Mouse (Mus musculus): Measurements from ENCODE around the gene Grb14.
A peak's percentile ranks its signal among the peaks of the same experiment; 100 is the strongest.

The Grb14 gene

DNA sequence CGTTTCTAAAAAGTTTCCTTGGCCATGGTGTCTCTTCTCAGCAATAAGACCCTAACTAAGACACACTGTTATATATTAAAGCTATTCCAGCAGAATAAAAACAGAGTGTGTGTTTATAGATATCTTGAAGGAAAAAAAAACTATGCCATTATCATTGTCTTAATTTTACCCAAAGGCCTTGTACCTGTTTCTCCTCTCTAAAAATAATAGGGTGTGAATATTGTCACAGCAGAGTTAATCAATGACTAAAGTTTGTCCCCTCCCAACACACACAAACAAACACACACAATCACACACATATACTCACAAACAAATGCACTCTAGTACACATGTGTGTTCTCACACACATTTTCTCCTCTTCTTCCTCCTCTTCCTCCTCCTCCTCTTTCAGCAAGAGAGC, at the start of gene Grb14:
Gene Grb14 (minus strand): TSS at position 101 of the 400 bp plus-strand sequence.
- DNase-seq, result no peak

DNA sequence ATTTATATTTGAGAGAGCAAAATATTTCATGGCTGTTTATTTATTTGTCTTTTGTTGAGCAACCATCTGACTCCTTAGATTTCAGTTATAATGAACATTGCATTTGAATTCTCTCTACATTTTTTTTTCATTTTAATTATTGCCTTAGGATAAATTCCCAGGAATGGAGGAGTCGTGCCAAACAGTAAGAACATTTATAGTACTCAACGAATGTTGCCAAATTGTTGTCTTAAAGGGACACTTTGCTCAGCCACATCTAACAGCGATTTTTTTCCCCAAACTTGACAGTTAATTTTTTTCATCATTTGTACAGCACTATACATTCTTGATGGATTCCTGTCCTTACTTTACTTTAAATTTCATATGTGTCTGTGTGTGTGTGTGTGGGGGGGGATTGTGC, 47.4 kb upstream of the Grb14 start:
- DNase-seq, result no peak

DNA sequence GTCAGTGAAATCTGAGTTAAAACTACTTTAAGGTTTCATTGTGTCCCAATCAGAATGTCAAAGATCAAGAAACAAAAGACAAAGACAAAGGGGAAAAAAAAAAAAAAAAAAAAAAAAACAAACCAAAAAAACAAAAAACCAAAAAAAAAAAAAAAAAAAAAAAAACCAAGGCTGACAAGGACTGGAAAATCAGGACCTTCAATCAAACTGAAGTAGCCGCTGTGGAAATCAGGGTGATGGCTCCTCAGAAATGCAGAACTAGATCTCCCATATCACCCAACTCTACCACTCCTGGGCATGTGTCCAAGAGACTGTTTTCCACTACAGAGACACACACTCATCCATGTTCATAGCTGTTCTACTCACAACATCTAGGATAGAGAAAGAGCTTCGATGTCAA, 29.0 kb upstream of the Grb14 start:
- DNase-seq, result no peak

DNA sequence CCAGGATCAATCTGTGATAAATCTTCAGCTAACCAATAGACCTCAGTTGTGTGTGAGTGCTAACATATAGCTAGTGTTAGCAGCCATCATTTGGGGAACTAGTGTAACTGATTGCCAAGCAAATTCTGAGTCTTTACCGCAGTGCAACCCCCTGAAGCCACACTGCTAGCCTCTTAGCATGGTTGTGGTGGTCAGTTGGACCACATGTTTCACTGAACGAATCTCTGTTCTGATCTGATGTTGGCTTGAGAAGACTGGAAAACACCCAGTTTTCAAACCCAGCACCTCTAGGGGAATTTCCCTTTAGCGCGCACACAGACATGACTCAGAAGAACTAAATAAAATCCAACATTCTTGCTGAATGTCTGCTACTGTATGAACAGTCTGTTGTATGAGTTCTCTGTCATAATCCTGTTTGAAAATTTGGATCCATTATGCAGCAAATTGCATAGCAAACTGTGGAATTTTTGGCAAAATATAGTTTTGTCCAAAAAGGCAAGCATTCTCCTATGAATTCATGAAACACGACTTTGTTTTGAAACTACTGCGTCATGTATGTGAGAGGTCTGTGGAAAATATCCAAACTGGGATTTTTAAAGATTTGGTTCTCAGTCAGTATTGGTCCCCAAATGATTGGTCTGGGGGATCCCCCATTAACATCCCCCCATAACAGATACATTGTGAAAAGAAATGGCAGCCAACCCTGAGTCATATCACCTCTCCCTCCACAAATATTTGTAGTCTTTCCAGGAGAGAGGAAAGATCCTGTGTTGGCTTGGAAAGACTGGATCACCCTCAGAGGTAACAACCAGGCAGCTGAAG, 27.6 kb upstream of the Grb14 start:
- no peak for DNase-seq

DNA sequence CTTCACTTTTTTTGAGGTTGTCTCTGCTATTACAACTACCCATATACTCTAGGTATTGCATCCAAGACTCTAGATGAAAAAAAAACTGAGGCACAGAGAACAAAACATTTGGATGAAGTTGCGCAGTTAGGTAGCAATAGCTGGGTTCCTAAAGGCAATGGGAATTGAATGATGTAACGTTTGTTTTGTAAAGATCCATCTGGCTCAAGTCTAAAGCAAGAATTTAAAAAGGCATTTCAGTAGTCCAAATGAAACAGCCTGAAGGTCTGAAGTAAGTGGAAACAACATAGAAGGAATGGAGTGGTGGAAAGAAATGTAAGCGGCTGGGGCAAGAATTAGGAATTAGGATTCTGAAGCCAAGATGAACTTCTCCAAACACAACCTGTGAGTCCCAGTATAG, 26.0 kb upstream of the Grb14 start:
- DNase-seq, result no peak

DNA sequence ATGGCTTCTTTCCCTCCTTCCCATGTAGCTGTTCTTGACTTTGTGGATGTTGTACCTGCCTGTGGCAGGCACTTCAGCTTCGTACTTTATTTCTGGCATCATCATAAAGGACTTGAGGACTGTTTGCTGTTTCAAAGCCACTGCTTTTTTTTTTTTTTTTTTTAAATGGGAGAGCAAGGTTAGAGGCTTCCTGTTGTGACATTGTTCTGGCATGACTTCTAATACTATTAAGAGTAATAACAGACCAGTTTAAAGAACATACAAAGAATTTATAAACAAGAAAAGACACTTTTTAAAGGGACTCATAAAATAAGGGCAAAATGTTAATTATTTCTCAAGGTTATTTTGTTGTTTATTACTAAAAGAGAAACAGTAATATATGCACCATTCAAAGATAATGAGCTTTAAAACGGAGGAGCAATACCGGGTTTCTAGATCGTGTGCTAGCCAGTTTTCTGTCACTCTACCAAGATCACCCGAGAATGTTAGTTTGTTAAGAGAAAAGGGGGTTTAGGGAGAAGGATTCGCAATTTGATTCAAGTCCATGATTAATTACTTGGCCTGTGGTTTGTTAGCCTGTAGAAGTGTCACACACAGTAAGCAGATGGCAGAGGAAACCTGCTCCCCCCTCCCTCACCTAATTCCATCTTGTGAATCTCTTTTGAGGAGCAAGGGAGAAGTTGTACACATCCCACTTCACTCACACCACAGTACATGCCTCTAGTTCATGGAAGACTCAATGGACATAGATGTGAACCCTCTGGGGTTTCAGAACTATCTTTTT, 23.6 kb upstream of the Grb14 start:
- no peak for DNase-seq

DNA sequence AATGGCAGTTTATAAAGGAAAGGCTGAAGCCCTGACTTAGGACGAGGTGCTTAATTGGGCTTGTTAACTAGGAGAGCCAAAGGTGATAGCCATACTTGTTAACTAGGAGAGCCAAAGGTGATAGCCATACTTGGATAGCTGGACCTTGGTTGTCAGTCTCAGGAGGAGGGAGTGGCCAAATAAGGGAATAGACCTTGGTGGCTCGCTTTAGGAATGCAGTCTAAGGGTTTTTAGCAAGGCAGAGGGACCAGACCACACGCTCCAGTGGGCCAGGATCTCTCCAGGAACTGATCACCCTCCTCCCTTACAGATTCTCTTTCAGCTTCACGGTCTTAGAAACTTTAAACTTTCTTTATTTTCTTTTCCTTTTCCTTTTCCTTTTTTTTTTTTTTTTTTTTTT, 13.4 kb upstream of the Grb14 start:
- DNase-seq, result no peak

DNA sequence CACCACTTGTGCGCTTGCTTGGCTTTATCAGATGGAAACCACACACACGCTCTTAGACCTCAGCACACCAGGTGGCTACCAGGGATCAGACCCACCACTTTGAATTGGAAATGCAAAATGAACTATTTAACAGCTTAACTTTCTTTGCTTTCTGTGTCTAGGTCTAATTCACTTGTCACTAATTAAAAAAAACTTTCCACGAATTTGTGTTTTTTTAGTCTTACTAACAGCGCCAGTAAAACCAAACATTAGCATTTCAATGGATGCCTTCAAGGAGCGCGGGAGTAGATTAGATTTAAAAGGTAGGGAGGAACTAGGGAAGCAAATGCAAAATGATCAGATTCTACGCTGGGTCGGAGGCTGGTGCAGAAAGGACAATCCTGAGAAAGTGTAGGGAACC, 12.8 kb upstream of the Grb14 start:
- no peak for DNase-seq

DNA sequence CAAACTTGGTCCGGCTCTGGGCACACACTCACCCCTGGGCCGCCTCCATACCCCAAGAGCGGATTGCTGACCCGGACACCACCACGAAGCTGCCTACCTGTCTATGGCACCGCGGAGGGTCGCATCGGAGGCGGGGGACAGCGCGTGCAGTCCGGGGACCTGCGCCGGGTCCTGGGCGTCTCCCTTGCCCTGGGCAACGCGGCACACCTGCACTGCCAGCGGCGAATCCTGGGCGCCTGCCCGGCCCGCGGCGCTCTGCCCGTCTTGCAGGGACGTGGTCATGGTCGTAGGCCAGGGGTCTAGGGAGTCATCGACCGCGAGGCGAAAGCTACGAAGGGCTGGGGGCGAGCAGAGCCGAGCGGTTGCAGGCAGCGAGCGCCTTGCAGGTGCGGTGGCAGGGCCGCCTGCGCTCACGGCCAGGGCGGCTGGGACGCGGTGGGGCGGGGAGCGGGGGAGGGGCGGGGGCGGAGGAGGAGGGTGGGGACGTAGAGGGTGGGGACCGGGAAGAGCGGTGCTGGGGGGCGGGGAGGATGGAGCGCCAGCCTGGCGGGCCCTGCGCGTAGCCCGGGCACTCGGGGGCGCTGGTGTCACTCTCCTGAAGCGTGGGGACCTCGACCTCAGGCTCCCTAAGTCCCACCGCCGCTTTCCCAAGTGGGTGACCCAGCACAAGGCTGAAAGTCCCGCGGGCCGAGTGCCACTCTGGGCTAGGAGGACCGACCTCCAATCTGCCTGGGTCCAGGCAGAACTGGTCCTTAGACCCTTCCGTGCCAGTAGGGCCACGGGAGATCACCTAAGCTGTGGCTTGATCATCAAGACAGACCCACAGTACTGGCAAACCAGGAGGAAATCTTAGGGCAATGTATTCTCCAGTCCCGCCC, 2.2 kb downstream of the Grb14 start:
- peak; percentile 74 to 84 for DNase-seq

DNA sequence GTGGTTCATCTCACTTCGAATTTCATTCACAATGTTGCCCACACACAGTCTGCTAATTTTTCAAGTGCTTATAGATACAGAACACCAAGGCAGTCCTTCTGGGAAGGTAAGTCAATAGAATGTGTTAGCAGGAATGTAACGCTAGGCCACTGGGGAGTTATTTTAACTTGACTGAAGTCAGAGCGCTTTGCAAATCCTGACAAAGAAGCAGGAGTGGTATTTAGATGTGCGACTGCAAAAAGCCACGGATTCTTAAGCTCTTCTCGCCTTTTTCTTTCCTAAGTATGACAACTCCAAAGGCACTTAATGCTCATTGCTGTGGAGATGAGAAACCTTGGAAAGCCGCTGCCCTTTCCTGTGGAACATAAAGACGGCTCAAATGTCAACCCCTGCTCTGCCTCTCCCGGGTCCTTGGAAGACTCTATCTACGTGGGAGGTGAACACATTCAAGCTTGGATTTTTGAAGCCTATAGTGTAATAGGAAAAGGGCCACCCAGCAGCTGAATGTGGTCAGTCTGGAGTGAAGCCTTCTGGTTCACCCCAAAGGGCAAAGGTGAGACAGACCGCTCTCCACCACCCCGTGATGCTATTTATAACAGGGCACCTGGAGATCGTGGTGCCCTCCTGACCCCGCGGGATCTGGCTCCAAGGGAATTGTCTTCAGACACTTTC, 3.0 kb downstream of the Grb14 start:
- DNase-seq, result peak; percentile 24 to 41

DNA sequence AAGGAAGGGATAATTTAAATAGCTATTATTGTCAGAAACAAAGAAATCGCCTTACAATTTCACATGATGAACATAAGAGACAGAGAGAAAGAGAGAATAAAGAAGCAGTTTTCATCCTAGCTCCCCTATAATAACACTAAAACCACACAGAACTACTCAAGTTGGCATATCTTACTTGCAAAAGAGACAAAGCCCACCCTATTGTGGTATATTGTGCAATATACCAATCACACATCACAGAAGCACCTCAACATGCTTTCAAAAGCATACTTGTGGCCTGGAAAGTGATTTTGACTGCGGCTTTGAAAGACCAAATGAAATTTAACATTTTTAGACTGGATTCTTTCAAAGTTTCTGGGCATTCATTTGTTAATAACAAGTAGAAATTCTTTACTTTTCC, 7.4 kb downstream of the Grb14 start:
- DNase-seq, result no peak

DNA sequence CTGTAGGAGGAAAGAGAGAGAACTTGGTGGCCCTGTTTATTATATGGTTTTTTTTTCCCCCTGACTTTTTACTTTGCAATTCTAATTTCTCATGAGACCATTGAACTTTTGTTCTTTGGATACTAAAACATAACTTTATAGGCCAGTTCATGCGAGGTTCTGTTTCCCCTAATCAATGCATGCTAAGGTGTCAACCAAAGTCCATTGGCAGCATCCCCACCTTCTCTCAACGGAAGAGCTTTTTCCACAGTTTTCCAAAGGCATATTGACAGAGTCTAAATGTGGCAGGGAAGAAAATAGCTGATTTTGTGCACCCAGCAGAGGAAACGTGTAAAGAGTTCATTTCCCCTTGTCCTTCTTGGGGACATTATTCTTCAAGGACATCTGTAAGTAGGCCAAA, 10.2 kb downstream of the Grb14 start:
- DNase-seq, result no peak

DNA sequence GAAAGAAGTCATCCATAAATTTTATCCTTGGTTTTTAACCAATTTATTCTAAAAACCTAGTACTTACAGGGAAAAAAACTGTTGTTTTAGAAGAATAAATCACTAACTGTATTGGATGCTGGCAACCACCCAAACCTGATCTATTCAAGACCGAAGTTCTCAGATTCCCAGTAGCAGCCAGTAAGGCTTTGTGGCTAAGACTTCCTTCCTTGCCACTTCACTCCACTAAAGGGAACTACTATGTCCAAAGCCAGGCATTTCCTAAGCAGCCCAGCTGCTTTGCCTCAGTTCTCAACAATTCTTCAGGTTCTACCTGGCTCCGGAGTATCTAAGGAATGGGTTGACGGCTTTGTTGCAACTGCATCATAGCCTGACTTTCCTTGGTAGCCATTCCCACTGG, 14.7 kb downstream of the Grb14 start:
- DNase-seq, result no peak

DNA sequence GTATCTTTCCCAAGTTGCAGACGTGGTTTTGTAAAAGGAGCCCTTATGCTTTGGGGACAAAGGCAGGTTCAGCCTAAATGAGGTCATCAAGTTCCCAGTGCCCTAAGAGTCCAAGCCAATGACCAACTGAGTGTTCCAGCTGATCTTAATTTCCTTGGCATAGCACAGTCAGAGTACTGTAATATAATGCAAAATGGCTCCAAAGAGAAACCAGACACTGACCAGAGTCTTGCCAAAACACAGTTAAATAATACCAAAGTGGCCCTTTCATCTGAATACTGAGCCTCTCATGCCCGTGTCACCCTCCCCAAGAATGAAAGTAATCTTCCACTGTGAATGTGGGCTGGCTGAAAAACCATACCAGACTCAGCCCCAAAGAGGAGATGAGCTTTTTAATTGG, 17.4 kb downstream of the Grb14 start:
- no peak for DNase-seq

DNA sequence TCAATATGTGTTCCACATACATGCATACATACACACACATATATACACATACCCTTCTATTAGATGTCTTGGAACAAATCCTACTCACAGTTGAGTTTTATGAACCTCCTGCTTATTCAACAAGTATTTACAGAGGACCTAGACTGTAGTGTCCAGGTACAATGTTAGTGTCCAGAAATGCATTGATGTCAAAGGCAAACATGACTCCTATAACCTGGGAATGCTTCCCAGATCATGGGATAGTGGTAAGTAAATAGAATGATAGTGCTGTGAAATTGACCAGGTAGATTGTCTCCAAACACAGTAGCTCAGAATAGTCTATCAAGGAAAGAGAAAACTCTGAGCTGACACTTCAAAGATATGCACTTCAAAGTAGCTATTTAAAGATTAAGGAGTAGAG, 19.7 kb downstream of the Grb14 start:
- DNase-seq, result no peak

DNA sequence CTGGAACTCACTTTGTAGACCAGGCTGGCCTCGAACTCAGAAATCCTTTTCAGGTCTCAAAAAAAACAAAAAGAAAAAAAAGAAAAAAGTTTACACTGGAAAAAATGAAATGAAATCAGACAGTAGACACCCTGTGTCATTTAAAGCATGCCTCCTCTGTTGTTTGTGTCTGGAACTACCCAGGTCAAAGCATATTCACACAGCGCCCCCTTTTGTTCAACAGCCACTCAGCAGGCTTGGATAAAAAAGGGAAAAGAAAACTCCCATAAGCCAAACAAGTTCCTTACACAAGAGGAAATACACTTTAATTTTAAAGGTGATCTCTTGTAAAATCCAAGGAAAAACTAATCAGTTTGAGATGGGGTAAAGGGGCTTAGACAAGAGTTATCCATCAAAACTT, 21.4 kb downstream of the Grb14 start:
- DNase-seq, result peak; percentile 41 to 67

DNA sequence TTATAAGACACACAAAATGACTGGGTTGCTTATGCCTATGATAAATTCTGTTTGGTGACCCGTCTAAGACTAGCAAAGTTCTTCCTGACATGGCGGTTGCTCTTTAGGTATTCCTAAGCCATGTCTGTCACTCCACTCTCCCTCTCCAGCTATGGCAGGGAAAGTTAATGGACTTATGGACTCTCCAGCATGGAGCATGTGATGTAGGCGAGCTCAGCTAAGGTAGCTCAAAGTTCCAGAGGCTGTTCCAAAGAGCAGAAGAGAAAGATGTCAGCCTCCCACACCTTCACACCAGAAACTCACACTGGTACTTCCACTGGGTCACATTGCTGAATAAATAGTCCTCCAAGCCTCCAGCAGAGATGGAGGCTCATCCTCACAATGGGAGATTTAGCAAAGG, 22.2 kb downstream of the Grb14 start:
- peak; percentile 22 to 44 for DNase-seq

DNA sequence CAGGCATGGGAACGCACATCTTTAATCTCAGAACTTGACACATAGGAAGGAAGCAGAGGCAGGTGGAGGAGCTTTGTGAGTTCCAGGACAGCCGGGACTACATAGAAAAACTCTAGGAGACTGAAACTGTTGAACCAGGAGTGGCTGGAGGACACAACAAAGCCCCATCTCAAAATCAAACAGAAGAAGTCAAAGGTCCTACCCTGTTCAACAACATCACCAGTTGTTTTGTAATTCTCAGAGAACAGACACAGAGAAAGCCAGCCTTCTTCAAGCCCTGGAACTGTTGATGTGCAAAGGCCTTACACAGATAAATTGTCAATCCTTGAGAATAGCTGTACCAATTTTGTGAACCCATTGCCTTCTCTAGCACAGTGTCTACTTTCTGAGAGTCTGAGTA, 29.7 kb downstream of the Grb14 start:
- no peak for DNase-seq

DNA sequence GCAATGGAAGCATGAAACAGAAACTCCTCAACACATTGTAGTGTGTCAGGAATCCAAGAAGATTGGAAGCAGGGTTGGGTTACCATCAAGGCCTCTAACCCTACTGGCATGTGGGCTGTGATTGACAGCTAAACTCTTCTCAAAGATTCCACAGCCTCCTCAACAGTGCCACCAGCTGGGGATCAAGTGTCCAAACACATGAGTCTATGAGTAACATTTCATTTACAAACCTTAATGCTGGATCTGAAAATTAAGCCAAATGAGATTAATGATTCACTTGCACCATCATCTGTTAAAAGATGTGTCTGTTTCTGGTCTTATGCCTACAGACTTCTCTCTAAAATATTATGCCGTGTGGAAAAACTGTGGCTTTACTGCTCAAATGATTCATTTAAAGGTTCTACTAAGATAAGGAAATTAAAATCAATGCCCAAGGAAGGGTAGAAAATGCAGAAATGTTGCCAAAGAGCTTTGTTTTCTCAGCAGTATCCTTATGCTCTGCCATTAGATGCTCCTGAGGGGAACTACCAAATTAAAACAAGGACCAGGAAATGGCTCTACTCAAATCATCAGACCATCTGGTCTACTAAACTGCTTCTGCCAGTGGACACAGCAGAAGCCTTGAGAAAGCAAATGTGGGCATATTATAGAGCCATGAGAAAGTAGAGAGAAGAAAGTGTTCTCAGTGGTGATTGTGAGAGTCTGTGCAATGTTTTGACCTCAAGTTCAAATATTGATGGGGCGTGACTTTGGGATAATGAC, 35.2 kb downstream of the Grb14 start:
- DNase-seq, result peak; percentile 14 to 45

DNA sequence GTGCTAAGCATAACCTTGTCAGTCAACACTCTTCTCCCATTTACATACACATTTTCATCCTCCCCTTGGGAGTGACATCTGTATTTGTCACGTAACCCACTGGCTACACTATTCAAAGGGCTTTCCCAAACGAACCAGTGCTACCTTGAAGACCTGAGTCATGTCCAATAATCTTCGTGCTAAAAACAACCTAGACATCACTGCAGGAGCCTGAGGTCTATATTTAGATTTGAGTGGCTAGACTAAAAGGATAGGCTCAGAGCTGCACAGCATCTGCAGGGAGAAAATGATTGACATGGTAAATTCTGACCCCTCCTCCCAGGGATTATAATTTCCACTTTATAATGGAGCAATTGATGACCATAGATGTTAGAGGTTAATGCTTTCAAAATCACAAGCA, 37.0 kb downstream of the Grb14 start:
- DNase-seq, result no peak

DNA sequence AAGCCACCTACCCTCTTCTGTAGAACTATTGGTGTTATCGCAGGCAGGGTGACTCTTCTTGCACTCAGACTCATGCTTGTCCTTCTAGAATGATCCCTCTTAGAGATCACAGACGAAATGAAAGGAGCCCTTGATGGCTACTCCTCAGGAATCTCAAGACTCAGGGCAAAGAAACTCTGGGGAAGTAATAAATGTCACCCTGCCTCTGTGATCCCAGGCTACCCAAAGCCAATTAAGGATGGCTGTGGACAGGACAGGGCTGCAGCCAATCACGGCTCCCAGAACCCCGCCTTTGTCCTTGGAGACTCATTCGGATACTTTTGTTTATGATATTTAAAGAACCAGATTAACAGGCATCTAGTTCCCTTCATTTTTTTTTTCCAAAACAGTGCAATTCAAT, 49.2 kb downstream of the Grb14 start:
- DNase-seq, result peak; percentile 8 to 22

DNA sequence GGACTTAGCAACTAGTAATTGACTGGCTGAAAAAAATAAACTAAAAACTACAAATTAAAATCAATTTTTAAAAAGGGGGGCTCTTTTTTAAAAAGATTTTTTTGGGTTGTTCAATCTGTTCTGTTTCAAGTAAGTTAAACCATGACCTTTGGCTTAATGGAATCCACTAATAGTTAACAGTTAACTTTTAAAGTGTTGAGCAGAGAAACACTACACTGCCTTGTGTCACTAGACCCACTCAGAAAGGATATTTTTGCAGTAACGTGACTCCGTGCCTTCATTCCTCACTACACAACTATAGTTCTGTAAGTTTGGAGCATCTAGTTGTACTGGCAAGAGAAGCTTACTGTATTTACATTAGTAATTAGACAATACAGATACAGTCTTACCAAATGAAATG, 50.2 kb downstream of the Grb14 start:
- DNase-seq, result peak in 1 of 2 experiments; percentile 32

Measured in kidney, postnatal 36 days (tissue).